Mouse (Mus musculus) CD4-positive naive resting alpha-beta T cell, adult 76 days (primary cell): ENCODE measurements around the gene Ier5l. TPM values are rescaled to one million over a fixed set of nuclear protein-coding genes. Genes with fewer than 3 reads are reported as not detected.

Source experiments
- total RNA-seq: library from RNA; stranded (reverse); gene quantifications from one replicate; pipeline ENCODE4 v1.2.4, GENCODE M21; 2023

The Ier5l gene
- total RNA-seq: 0.82 TPM

DNA sequence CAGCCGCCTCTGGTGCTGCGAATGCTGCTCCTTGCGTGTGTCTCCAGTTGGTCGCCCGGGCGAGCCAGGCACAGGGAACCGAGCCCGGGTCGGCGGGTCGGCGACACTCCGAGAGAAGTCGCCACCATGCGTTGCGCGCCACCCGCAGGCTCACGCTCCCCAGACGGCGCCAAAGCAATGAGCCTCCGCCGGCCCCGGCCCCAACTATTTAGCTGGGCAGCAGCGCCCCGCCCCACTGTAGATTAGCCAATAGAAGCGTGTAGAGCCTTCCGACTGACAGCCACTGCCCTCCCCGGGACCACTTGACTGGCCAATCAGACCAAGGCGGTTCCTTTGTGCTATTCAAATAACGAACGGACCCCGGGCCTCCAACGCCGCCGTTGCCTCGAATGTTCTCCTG is at the start of gene Ier5l:
Gene Ier5l, minus strand, starts transcription at position 181 of the 400 bp plus-strand sequence.

Other genes with a start within 250 kb of the Ier5l start
- 64.4 TPM for gene Lrrc8a, start 236.5 kb downstream of the Ier5l start, total RNA-seq
- 6.5 TPM for gene Gm28035, start 233.7 kb downstream of the Ier5l start, total RNA-seq
- 11.6 TPM for gene Phyhd1, start 208.0 kb downstream of the Ier5l start, total RNA-seq
- not detected for gene Gm28038, start 193.2 kb downstream of the Ier5l start, total RNA-seq
- gene Dolk, start 187.9 kb downstream of the Ier5l start, total RNA-seq: 9.9 TPM
- 48.7 TPM for gene Nup188, start 187.8 kb downstream of the Ier5l start, total RNA-seq
- 78.6 TPM for gene Sh3glb2, start 114.9 kb downstream of the Ier5l start, total RNA-seq
- gene Miga2, start 110.0 kb downstream of the Ier5l start, total RNA-seq: 10.7 TPM
- 19.8 TPM for gene Dolpp1, start 82.0 kb downstream of the Ier5l start, total RNA-seq
- gene Crat, start 58.4 kb downstream of the Ier5l start, total RNA-seq: 8.3 TPM
- gene Ptpa, start 58.2 kb downstream of the Ier5l start, total RNA-seq: 79.2 TPM
- gene Cstad, start 120.8 kb upstream of the Ier5l start, total RNA-seq: 2.2 TPM